Mouse (Mus musculus): ENCODE results near the gene Zbtb20.

Zbtb20 gene

GRCm38 (mm10) chr16:42875852-42875980 is at the start of gene Zbtb20:
TSS of gene Zbtb20 (plus strand) at chr16:42875881.
- no peak for DNase-seq (ENCODE audit: low read depth, low spot score)

GRCm38 (mm10) chr16:42835940-42836339 is 39.7 kb upstream of the Zbtb20 start:
- DNase-seq (ENCODE audit: low read depth, low spot score) = no peak

- DNase-seq (ENCODE audit: low read depth, low spot score) = no peak
Observed at GRCm38 (mm10) chr16:42836404-42837120, 39.1 kb upstream of the Zbtb20 start.

GRCm38 (mm10) chr16:42838226-42838625 is 37.5 kb upstream of the Zbtb20 start:
- no peak for DNase-seq (ENCODE audit: low read depth, low spot score)

- no peak for DNase-seq (ENCODE audit: low read depth, low spot score)
Observed at GRCm38 (mm10) chr16:42857564-42858183, 18.0 kb upstream of the Zbtb20 start.

GRCm38 (mm10) chr16:42859251-42859650 is 16.4 kb upstream of the Zbtb20 start:
- DNase-seq (ENCODE audit: low read depth, low spot score) = no peak

GRCm38 (mm10) chr16:42863231-42863630 is 12.4 kb upstream of the Zbtb20 start:
- peak; percentile 8 for DNase-seq (ENCODE audit: low read depth, low spot score)

GRCm38 (mm10) chr16:42866061-42866460 is 9.6 kb upstream of the Zbtb20 start:
- DNase-seq (ENCODE audit: low read depth, low spot score) = no peak

GRCm38 (mm10) chr16:42872101-42872500 is 3.6 kb upstream of the Zbtb20 start:
- no peak for DNase-seq (ENCODE audit: low read depth, low spot score)

- no peak for DNase-seq (ENCODE audit: low read depth, low spot score)
Observed at GRCm38 (mm10) chr16:42873942-42874341, 1.7 kb upstream of the Zbtb20 start.

GRCm38 (mm10) chr16:42874456-42874855 is 1.2 kb upstream of the Zbtb20 start:
- no peak for DNase-seq (ENCODE audit: low read depth, low spot score)

- DNase-seq (ENCODE audit: low read depth, low spot score) = peak; percentile 99
Observed at GRCm38 (mm10) chr16:42874910-42875851, 500 bp upstream of the Zbtb20 start.

GRCm38 (mm10) chr16:42876021-42877000 is 630 bp downstream of the Zbtb20 start:
- DNase-seq (ENCODE audit: low read depth, low spot score) = peak; percentile 69

- no peak for DNase-seq (ENCODE audit: low read depth, low spot score)
Observed at GRCm38 (mm10) chr16:42880046-42880445, 4.4 kb downstream of the Zbtb20 start.

- DNase-seq (ENCODE audit: low read depth, low spot score) = peak; percentile 33
Observed at GRCm38 (mm10) chr16:42885538-42885937, 9.9 kb downstream of the Zbtb20 start.

GRCm38 (mm10) chr16:42885964-42886363 is 10.3 kb downstream of the Zbtb20 start:
- DNase-seq (ENCODE audit: low read depth, low spot score) = no peak

GRCm38 (mm10) chr16:42897125-42897693 is 21.5 kb downstream of the Zbtb20 start:
- DNase-seq (ENCODE audit: low read depth, low spot score) = no peak

- DNase-seq (ENCODE audit: low read depth, low spot score) = no peak
Observed at GRCm38 (mm10) chr16:42900328-42900727, 24.6 kb downstream of the Zbtb20 start.

- no peak for DNase-seq (ENCODE audit: low read depth, low spot score)
Observed at GRCm38 (mm10) chr16:42907283-42907701, 31.6 kb downstream of the Zbtb20 start.

- DNase-seq (ENCODE audit: low read depth, low spot score) = no peak
Observed at GRCm38 (mm10) chr16:42908381-42908780, 32.7 kb downstream of the Zbtb20 start.

GRCm38 (mm10) chr16:42908896-42909295 is 33.2 kb downstream of the Zbtb20 start:
- DNase-seq (ENCODE audit: low read depth, low spot score) = no peak

Data from forelimb bud, embryonic 11.5 days (tissue).